In the genomic region with DNA sequence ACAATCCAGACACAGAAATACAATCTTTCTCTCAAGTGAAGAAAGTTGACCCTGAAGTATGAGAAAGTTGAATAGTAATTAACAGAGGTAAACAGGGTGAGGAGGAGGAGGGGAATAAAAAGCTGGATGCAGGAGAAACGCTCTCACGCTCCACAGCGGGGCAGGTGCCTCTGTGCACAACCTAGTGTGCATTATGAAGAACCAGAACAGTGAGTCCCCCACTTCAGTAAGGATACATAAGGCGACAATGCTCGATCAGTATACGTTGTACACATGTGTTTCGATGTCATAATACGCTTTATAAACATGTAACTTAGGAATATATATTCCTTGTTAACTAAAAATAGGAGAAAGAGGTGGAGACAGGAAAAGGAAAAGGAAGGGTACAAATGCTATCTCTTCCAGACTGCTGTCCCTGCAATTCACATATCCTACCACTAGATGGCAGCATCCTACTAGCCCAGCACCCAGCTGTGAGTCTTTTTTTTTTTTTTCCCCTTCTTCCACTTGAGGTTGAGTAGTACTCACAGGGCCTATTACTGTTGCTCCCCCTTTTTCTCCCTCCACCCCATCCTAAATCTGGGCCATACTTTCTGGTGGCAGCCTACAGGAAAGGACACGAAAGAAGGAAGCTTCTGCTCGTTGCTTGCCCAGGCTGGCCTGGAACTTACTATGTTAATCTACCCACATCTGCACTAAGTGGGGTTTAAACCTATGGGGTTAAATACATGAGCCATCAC, we compare ENCODE assay signal across 9 mouse cellular contexts. TPM values are rescaled to one million over a fixed set of nuclear protein-coding genes. Genes with fewer than 3 reads are reported as not detected.
A peak's percentile ranks its signal among the peaks of the same experiment; 100 is the strongest.
DNase-seq lines count a peak whose midpoint lies in the region; ATAC-seq and TF ChIP-seq lines count a peak whose summit lies in the region.
"Had no signal": no experiment of that assay in that cellular context is flagged by ENCODE, and none has a peak within 500 bp of the region (broad histone marks: within the 10 kb centered on the region; RNA-seq: fewer than 3 reads in every experiment).

No protein-coding gene starts in this region.

- no peak for TF ChIP-seq EP300 in stomach, postnatal 0 days (optimal IDR thresholded peaks at IDR 0.05)

- H3K9me3 ChIP-seq in hindbrain, embryonic 10.5 days, result no peaks in the 10 kb centered on the region
- no peaks in the 10 kb centered on the region for H3K9me3 ChIP-seq in hindbrain, embryonic 13.5 days
- H3K9me3 ChIP-seq in midbrain, embryonic 12.5 days, result no peaks in the 10 kb centered on the region
- H3K9me3 ChIP-seq in stomach, postnatal 0 days (ENCODE audit: control insufficient read depth, low read length), result no peaks in the 10 kb centered on the region
- H3K9me3 ChIP-seq: embryonic facial prominence, embryonic 12.5 days had no signal

- 79% methylated on average over 10 of the region's 10 CpGs for WGBS in hindbrain, embryonic 10.5 days
- WGBS in hindbrain, embryonic 13.5 days, result 84% methylated on average over 10 of the region's 10 CpGs
- 77% methylated on average over 10 of the region's 10 CpGs for WGBS in midbrain, embryonic 12.5 days
- 77% methylated on average over 10 of the region's 10 CpGs for WGBS in stomach, postnatal 0 days

- H3K4me2 ChIP-seq in hindbrain, embryonic 13.5 days, result no peak overlapping the region
- no peak overlapping the region for H3K4me2 ChIP-seq in midbrain, embryonic 12.5 days (replicated peaks)
- H3K4me2 ChIP-seq in stomach, postnatal 0 days (replicated peaks; ENCODE audit: low read depth), result no peak overlapping the region
- H3K4me2 ChIP-seq: embryonic facial prominence, embryonic 12.5 days had no signal

- peak; percentile 39 for DNase-seq in hindbrain, embryonic 10.5 days (ENCODE audit: low spot score)
- DNase-seq in R1 (ENCODE audit: low read depth, low spot score), result peak; percentile 72
- DNase-seq in heart, postnatal 36 days, result peak; percentile 57 to 64
- peak; percentile 32 for DNase-seq in layer of hippocampus, adult 9-10 months (ENCODE audit: low spot score)
- peak; percentile 43 for DNase-seq in stomach, postnatal 0 days (ENCODE audit: low spot score)

- ATAC-seq in hindbrain, embryonic 13.5 days (ENCODE audit: low FRiP score), result no peak; the same call in 1 of the 2 replicates
- ATAC-seq in erythroid progenitor cell, adult 5-6 weeks (replicated peaks; ENCODE audit: low FRiP score, poor library complexity, severe bottlenecking), result peak; percentile 82
- peak; percentile 54; the same call in 1 of the 2 replicates for ATAC-seq in midbrain, embryonic 12.5 days (ENCODE audit: low FRiP score, low read depth)
- ATAC-seq in stomach, postnatal 0 days (ENCODE audit: low FRiP score, low TSS enrichment), result no peak

- intact Hi-C loops in heart, postnatal 36 days (cut with DNase I), result loop anchor here (2.0 kb wide), 2 partner anchors 63 to 177 kb away; no protein-coding TSS in a partner anchor

- no peaks in the 10 kb centered on the region for H3K4me1 ChIP-seq in hindbrain, embryonic 10.5 days (replicated peaks)
- H3K4me1 ChIP-seq in hindbrain, embryonic 13.5 days (replicated peaks), result no peaks in the 10 kb centered on the region
- H3K4me1 ChIP-seq in midbrain, embryonic 12.5 days, result no peaks in the 10 kb centered on the region
- H3K4me1 ChIP-seq in stomach, postnatal 0 days (replicated peaks; ENCODE audit: control insufficient read depth, insufficient read depth), result no peaks in the 10 kb centered on the region
- H3K4me1 ChIP-seq: embryonic facial prominence, embryonic 12.5 days had no signal

- H3K27ac ChIP-seq in hindbrain, embryonic 10.5 days, result no peak overlapping the region
- no peak overlapping the region for H3K27ac ChIP-seq in hindbrain, embryonic 13.5 days
- H3K27ac ChIP-seq in midbrain, embryonic 12.5 days (replicated peaks), result no peak overlapping the region
- H3K27ac ChIP-seq in stomach, postnatal 0 days (replicated peaks), result no peak overlapping the region
- H3K27ac ChIP-seq: embryonic facial prominence, embryonic 12.5 days had no signal

- peak; percentile 91 for TF ChIP-seq CTCF in stomach, postnatal 0 days (IDR thresholded peaks at IDR 0.05; ENCODE audit: low read depth)

- H3K27me3 ChIP-seq in hindbrain, embryonic 10.5 days (ENCODE audit: insufficient read depth, poor library complexity, severe bottlenecking), result no peaks in the 10 kb centered on the region
- H3K27me3 ChIP-seq in hindbrain, embryonic 13.5 days, result no peaks in the 10 kb centered on the region
- no peaks in the 10 kb centered on the region for H3K27me3 ChIP-seq in midbrain, embryonic 12.5 days
- H3K27me3 ChIP-seq in stomach, postnatal 0 days (ENCODE audit: control insufficient read depth, insufficient read depth, low read length), result no peaks in the 10 kb centered on the region
- H3K27me3 ChIP-seq: embryonic facial prominence, embryonic 12.5 days had no signal

- no peak overlapping the region for H3K4me3 ChIP-seq in hindbrain, embryonic 10.5 days
- H3K4me3 ChIP-seq in hindbrain, embryonic 13.5 days, result no peak overlapping the region
- H3K4me3 ChIP-seq in midbrain, embryonic 12.5 days, result no peak overlapping the region
- no peak overlapping the region for H3K4me3 ChIP-seq in stomach, postnatal 0 days (ENCODE audit: low read depth, low read length)
- H3K4me3 ChIP-seq: embryonic facial prominence, embryonic 12.5 days had no signal

- H3K9ac ChIP-seq in hindbrain, embryonic 13.5 days, result no peak overlapping the region
- no peak overlapping the region for H3K9ac ChIP-seq in midbrain, embryonic 12.5 days (replicated peaks)
- H3K9ac ChIP-seq in stomach, postnatal 0 days (ENCODE audit: low read length), result no peak overlapping the region
- H3K9ac ChIP-seq: embryonic facial prominence, embryonic 12.5 days had no signal

- peaks cover 67% of the 10 kb centered on the region for H3K36me3 ChIP-seq in hindbrain, embryonic 10.5 days
- H3K36me3 ChIP-seq in hindbrain, embryonic 13.5 days, result peaks cover 28% of the 10 kb centered on the region
- H3K36me3 ChIP-seq in midbrain, embryonic 12.5 days, result peaks cover 45% of the 10 kb centered on the region; the same call in 1 of the 2 replicates
- peaks cover 2% of the 10 kb centered on the region for H3K36me3 ChIP-seq in stomach, postnatal 0 days (ENCODE audit: control insufficient read depth, insufficient read depth, low read length)

RNA-seq across cellular contexts. Expression of a gene that starts 47.7 kb away (rescaled TPM):
- polyA plus RNA-seq in hindbrain, embryonic 10.5 days (2016; fragmentation: Nextera tagmentation; extraction: Ambion mirVana), result 13.0 and 17.3 TPM in 2 replicates
- 5.0 and 5.5 TPM in 2 replicates for polyA plus RNA-seq in hindbrain, embryonic 13.5 days (2015; fragmentation: Nextera tagmentation; extraction: Ambion mirVana)
- total RNA-seq in erythroid progenitor cell, adult 5-6 weeks (2015; ENCODE audit: low replicate concordance), result 15.5 and 17.2 TPM in 2 replicates
- 25.9 and 42.1 TPM in 2 replicates for total RNA-seq in erythroid progenitor cell, adult 5-6 weeks (2017; ENCODE audit: low replicate concordance)
- total RNA-seq in heart, postnatal 36 days (2021), result 100 to 1,000 TPM in 1 of 2 experiments, 10 to 100 TPM in 1; 59.9 to 102 TPM
- polyA plus RNA-seq in midbrain, embryonic 12.5 days (2016; fragmentation: Nextera tagmentation; extraction: Ambion mirVana), result 10.2 and 11.3 TPM in 2 replicates
- 2.2 and 2.9 TPM in 2 replicates for polyA plus RNA-seq in stomach, postnatal 0 days (2015; fragmentation: Nextera tagmentation; extraction: Ambion mirVana)

Comparison
In these comparisons a context has a peak if more than half of its experiments do, and no peak if none do; other contexts are left out.
1. ATAC-seq: peak in erythroid progenitor cell, adult 5-6 weeks (single experiment) and midbrain, embryonic 12.5 days (single experiment); none in hindbrain, embryonic 13.5 days (single experiment) and stomach, postnatal 0 days (single experiment).
2. Peak in every context shown above with its lines, with median percentiles within 50 percentile points of each other: DNase-seq.